Mouse (Mus musculus): ENCODE data around the gene Ptma. TPM values are rescaled to one million over a fixed set of nuclear protein-coding genes. Genes with fewer than 3 reads are reported as not detected.

The Ptma gene
- polyA plus RNA-seq, 1 experiment from 2014 or later, result 4,291 TPM

DNA sequence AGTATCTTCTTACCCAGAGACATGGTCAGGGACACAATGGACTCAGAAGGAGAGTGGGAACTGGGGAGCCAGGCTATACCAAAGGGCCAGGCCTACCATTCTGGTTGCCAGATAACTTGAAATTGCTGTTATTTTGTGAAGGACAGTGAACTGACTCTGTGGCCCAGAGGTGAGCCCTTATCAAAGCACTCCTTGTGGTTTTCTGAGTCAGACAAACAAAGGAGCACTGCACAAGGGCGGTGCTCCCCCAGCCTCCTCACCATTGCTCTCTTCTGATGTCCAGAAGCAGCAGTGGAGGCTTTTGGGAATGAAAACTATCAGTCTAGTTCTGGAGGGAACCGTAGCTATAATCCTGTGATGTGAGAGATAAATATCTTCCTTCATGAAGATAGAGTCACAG, 16.1 kb downstream of the Ptma start:
- Histone ChIP-seq H3K27me3 (ENCODE audit: control insufficient read depth, insufficient read depth, low read length) (no peaks in the 10 kb centered on the region), H3K4me1 (ENCODE audit: control insufficient read depth, insufficient read depth, low read length) (no peaks in the 10 kb centered on the region), H3K9ac (replicated peaks; ENCODE audit: low read length) (no peak overlapping the region), H3K9me3 (replicated peaks; ENCODE audit: control insufficient read depth, low read length) (no peaks in the 10 kb centered on the region), H3K4me3 (ENCODE audit: low read depth, low read length) (no peak overlapping the region), H3K4me2 (ENCODE audit: low read depth, low read length) (no peak overlapping the region), H3K27ac (replicated peaks; ENCODE audit: low read depth, low read length) (no peak overlapping the region), H3K36me3 (replicated peaks; ENCODE audit: control insufficient read depth, insufficient read depth, low read depth, low read length) (no peaks in the 10 kb centered on the region; the same call in 1 of the 2 replicates)
- WGBS, result 89% methylated on average over 2 of the region's 2 CpGs
- ATAC-seq (replicated peaks; ENCODE audit: insufficient number of reproducible peaks, low FRiP score, low TSS enrichment, low read depth) (no peak), DNase-seq (ENCODE audit: low spot score) (no peak)

GRCm38 (mm10) chr1:86546797-86547196, 20.3 kb downstream of the Ptma start:
- H3K9ac ChIP-seq (replicated peaks; ENCODE audit: low read length), result no peak overlapping the region
- 52% methylated on average over 3 of the region's 3 CpGs for WGBS
- no peak overlapping the region for H3K4me2 ChIP-seq (ENCODE audit: low read depth, low read length)
- no peaks in the 10 kb centered on the region for H3K4me1 ChIP-seq (ENCODE audit: control insufficient read depth, insufficient read depth, low read length)
- no peak for ATAC-seq (replicated peaks; ENCODE audit: insufficient number of reproducible peaks, low FRiP score, low TSS enrichment, low read depth)
- no peaks in the 10 kb centered on the region for H3K27me3 ChIP-seq (ENCODE audit: control insufficient read depth, insufficient read depth, low read length)
- no peak for DNase-seq (ENCODE audit: low spot score)
- H3K36me3 ChIP-seq (replicated peaks; ENCODE audit: control insufficient read depth, insufficient read depth, low read depth, low read length), result no peaks in the 10 kb centered on the region; the same call in 1 of the 2 replicates
- H3K4me3 ChIP-seq (ENCODE audit: low read depth, low read length), result no peak overlapping the region
- no peak overlapping the region for H3K27ac ChIP-seq (replicated peaks; ENCODE audit: low read depth, low read length)
- no peaks in the 10 kb centered on the region for H3K9me3 ChIP-seq (replicated peaks; ENCODE audit: control insufficient read depth, low read length)

- DNase-seq (ENCODE audit: low spot score), result no peak
- WGBS, result 71% methylated on average over 4 of the region's 4 CpGs
- Histone ChIP-seq H3K9ac (replicated peaks; ENCODE audit: low read length) (no peak overlapping the region), H3K9me3 (replicated peaks; ENCODE audit: control insufficient read depth, low read length) (no peaks in the 10 kb centered on the region), H3K27ac (replicated peaks; ENCODE audit: low read depth, low read length) (no peak overlapping the region), H3K4me3 (ENCODE audit: low read depth, low read length) (no peak overlapping the region), H3K4me1 (ENCODE audit: control insufficient read depth, insufficient read depth, low read length) (no peaks in the 10 kb centered on the region), H3K4me2 (ENCODE audit: low read depth, low read length) (no peak overlapping the region), H3K36me3 (replicated peaks; ENCODE audit: control insufficient read depth, insufficient read depth, low read depth, low read length) (no peaks in the 10 kb centered on the region), H3K27me3 (ENCODE audit: control insufficient read depth, insufficient read depth, low read length) (no peaks in the 10 kb centered on the region)
- no peak for ATAC-seq (replicated peaks; ENCODE audit: insufficient number of reproducible peaks, low FRiP score, low TSS enrichment, low read depth)
These were observed 24.8 kb downstream of the Ptma start for GRCm38 (mm10) chr1:86551299-86551698.

- no peak for ATAC-seq (replicated peaks; ENCODE audit: insufficient number of reproducible peaks, low FRiP score, low TSS enrichment, low read depth)
- Histone ChIP-seq H3K9ac (replicated peaks; ENCODE audit: low read length) (no peak overlapping the region), H3K4me1 (ENCODE audit: control insufficient read depth, insufficient read depth, low read length) (no peaks in the 10 kb centered on the region), H3K4me3 (ENCODE audit: low read depth, low read length) (no peak overlapping the region), H3K36me3 (replicated peaks; ENCODE audit: control insufficient read depth, insufficient read depth, low read depth, low read length) (no peaks in the 10 kb centered on the region), H3K27ac (replicated peaks; ENCODE audit: low read depth, low read length) (no peak overlapping the region), H3K27me3 (ENCODE audit: control insufficient read depth, insufficient read depth, low read length) (no peaks in the 10 kb centered on the region), H3K4me2 (ENCODE audit: low read depth, low read length) (no peak overlapping the region), H3K9me3 (replicated peaks; ENCODE audit: control insufficient read depth, low read length) (no peaks in the 10 kb centered on the region)
- WGBS, result 27% methylated on average over 2 of the region's 2 CpGs
- DNase-seq (ENCODE audit: low spot score), result no peak
These were observed 25.4 kb downstream of the Ptma start for GRCm38 (mm10) chr1:86551877-86552276.

DNA sequence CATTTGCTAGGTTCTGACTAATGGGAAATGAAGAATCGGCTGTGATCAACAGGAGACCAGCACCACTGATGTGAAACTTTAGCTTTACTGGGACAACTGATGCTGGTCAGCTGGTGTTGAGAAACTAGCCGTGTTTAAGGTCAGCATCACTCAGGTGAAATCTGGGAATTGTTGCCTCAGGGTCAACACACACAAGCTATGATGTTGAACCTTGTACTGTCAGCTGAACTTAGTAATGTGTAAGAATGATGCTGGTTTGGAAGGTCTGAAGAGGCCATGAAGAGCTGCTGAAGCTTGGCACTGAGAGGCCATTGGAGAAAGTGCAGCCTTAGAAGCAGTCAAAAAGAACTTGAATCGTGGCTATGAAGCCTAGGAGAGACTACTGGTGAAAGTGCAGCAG, 29.1 kb downstream of the Ptma start:
- Histone ChIP-seq H3K27me3 (ENCODE audit: control insufficient read depth, insufficient read depth, low read length) (no peaks in the 10 kb centered on the region), H3K4me2 (ENCODE audit: low read depth, low read length) (no peak overlapping the region), H3K36me3 (replicated peaks; ENCODE audit: control insufficient read depth, insufficient read depth, low read depth, low read length) (no peaks in the 10 kb centered on the region), H3K27ac (replicated peaks; ENCODE audit: low read depth, low read length) (no peak overlapping the region), H3K9ac (replicated peaks; ENCODE audit: low read length) (no peak overlapping the region), H3K4me3 (ENCODE audit: low read depth, low read length) (no peak overlapping the region), H3K9me3 (replicated peaks; ENCODE audit: control insufficient read depth, low read length) (no peaks in the 10 kb centered on the region), H3K4me1 (ENCODE audit: control insufficient read depth, insufficient read depth, low read length) (no peaks in the 10 kb centered on the region)
- 83% methylated on average over 3 of the region's 3 CpGs for WGBS
- DNase-seq (ENCODE audit: low spot score), result no peak
- no peak for ATAC-seq (replicated peaks; ENCODE audit: insufficient number of reproducible peaks, low FRiP score, low TSS enrichment, low read depth)

DNA sequence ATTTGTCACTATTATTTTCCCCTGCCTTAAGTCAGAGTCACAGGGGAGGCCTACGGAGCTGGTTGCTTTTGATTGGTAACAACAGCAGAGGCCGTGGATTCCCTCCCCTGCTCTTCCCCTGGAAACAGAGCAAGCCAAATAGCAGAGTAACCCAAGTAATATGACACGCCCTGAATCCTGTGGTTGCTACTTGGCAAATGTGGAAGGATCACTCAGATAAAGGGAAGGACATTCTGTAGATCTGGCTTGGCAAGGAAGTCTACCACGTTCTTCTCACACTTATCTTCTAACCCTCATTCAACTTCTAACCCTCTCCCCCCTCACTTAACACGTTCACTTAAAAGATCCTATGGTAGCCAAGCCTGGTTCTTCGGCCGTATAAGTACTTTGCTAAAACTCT, 31.3 kb downstream of the Ptma start:
- Histone ChIP-seq H3K27ac (replicated peaks; ENCODE audit: low read depth, low read length) (no peak overlapping the region), H3K27me3 (ENCODE audit: control insufficient read depth, insufficient read depth, low read length) (no peaks in the 10 kb centered on the region), H3K36me3 (replicated peaks; ENCODE audit: control insufficient read depth, insufficient read depth, low read depth, low read length) (no peaks in the 10 kb centered on the region), H3K4me2 (ENCODE audit: low read depth, low read length) (no peak overlapping the region), H3K9ac (replicated peaks; ENCODE audit: low read length) (no peak overlapping the region), H3K9me3 (replicated peaks; ENCODE audit: control insufficient read depth, low read length) (no peaks in the 10 kb centered on the region), H3K4me3 (ENCODE audit: low read depth, low read length) (no peak overlapping the region), H3K4me1 (ENCODE audit: control insufficient read depth, insufficient read depth, low read length) (no peaks in the 10 kb centered on the region)
- ATAC-seq (replicated peaks; ENCODE audit: insufficient number of reproducible peaks, low FRiP score, low TSS enrichment, low read depth), result no peak
- no peak for DNase-seq (ENCODE audit: low spot score)
- WGBS, result 72% methylated on average over 7 of the region's 7 CpGs

DNA sequence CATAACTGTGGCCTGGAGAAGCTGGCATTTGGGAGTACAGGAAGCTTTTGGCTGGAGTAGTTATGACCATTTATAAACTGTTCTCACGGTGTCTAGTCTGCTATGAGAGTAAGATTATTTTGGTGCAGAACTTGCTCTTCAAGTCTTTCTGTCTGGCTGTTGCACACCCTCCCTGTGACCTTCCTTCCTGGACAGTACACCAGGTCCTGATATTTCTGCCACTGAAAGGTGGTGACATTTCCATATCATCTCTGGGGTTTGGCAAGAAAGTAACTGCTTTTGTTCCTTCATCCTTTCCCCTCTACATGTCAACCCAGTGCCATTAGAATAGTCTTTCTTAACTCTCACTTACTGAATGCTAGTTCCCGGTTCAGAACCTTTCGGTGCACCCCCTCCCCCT, 32.7 kb downstream of the Ptma start:
- 89% methylated on average over 3 of the region's 3 CpGs for WGBS
- H3K27me3 ChIP-seq (ENCODE audit: control insufficient read depth, insufficient read depth, low read length), result no peaks in the 10 kb centered on the region
- no peak overlapping the region for H3K4me3 ChIP-seq (ENCODE audit: low read depth, low read length)
- no peak overlapping the region for H3K9ac ChIP-seq (replicated peaks; ENCODE audit: low read length)
- H3K36me3 ChIP-seq (replicated peaks; ENCODE audit: control insufficient read depth, insufficient read depth, low read depth, low read length), result no peaks in the 10 kb centered on the region; the same call in 1 of the 2 replicates
- H3K27ac ChIP-seq (replicated peaks; ENCODE audit: low read depth, low read length), result no peak overlapping the region
- ATAC-seq (replicated peaks; ENCODE audit: insufficient number of reproducible peaks, low FRiP score, low TSS enrichment, low read depth), result no peak
- no peak overlapping the region for H3K4me2 ChIP-seq (ENCODE audit: low read depth, low read length)
- no peaks in the 10 kb centered on the region for H3K9me3 ChIP-seq (replicated peaks; ENCODE audit: control insufficient read depth, low read length)
- H3K4me1 ChIP-seq (ENCODE audit: control insufficient read depth, insufficient read depth, low read length), result no peaks in the 10 kb centered on the region
- no peak for DNase-seq (ENCODE audit: low spot score)

DNA sequence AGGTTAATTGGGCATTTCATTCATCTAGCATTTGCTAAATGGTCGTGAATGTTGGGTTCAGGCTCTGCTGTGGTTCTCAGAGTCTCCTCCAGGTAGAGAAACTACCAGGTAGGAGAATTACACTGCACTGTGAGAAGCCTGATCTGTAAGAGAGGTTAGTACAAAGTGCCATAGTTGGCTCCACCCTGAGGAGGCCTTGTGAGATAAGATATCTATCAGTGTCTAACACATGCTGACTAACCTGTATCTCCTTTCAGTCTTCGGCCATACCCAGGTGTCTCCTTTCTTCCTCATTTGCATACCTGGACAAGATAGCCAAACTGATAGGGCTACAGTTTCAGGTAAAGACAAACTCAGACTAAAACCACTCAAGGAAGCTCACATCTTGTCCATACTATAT, 36.1 kb downstream of the Ptma start:
- Histone ChIP-seq H3K36me3 (replicated peaks; ENCODE audit: control insufficient read depth, insufficient read depth, low read depth, low read length) (no peaks in the 10 kb centered on the region; the same call in 1 of the 2 replicates), H3K9ac (replicated peaks; ENCODE audit: low read length) (no peak overlapping the region), H3K27me3 (ENCODE audit: control insufficient read depth, insufficient read depth, low read length) (no peaks in the 10 kb centered on the region), H3K27ac (replicated peaks; ENCODE audit: low read depth, low read length) (no peak overlapping the region), H3K4me3 (ENCODE audit: low read depth, low read length) (no peak overlapping the region), H3K4me1 (ENCODE audit: control insufficient read depth, insufficient read depth, low read length) (no peaks in the 10 kb centered on the region), H3K4me2 (ENCODE audit: low read depth, low read length) (no peak overlapping the region), H3K9me3 (replicated peaks; ENCODE audit: control insufficient read depth, low read length) (no peaks in the 10 kb centered on the region)
- no peak for DNase-seq (ENCODE audit: low spot score)
- no peak for ATAC-seq (replicated peaks; ENCODE audit: insufficient number of reproducible peaks, low FRiP score, low TSS enrichment, low read depth)
- WGBS, result 89% methylated on average over 2 of the region's 2 CpGs
